Mouse (Mus musculus) MEL (cell line): ENCODE results near the gene Idi1.

Experiments
- CTCF ChIP-seq, 3 experiments: IDR thresholded peaks in 2 of 3; conservative IDR thresholded peaks in 1 of 3; 2 replicates each; pipeline ENCODE4 v1.5.1; 2011 to 2012; ENCODE audit warnings: low read length in 3 of 3, low read depth in 2 of 3, mild to moderate bottlenecking in 2 of 3, improper control_type of control experiment in 1 of 3, inconsistent platforms in 1 of 3, mixed read lengths in 1 of 3, moderate library complexity in 1 of 3; ENCODE audit not compliant: control insufficient read depth in 1 of 3, insufficient read depth in 1 of 3, poor library complexity in 1 of 3, severe bottlenecking in 1 of 3
- ELF1 ChIP-seq: IDR thresholded peaks from 2 replicates; pipeline ENCODE4 v1.6.1; 2014; ENCODE audit warnings: low read depth, mild to moderate bottlenecking, inconsistent platforms, low read length, improper control_type of control experiment, moderate library complexity
- GATA1 ChIP-seq: IDR thresholded peaks from 2 replicates; pipeline ENCODE4 v1.6.1; 2011; ENCODE audit warnings: low read depth, low read length, improper control_type of control experiment
- JUND ChIP-seq: IDR thresholded peaks from 2 replicates; pipeline ENCODE4 v1.6.1; 2011; ENCODE audit warnings: low read depth, mild to moderate bottlenecking, improper control_type of control experiment, low read length
- MAX ChIP-seq: IDR thresholded peaks from 2 replicates; pipeline ENCODE4 v1.6.1; 2011; ENCODE audit warnings: low read length, improper control_type of control experiment
- MXI1 ChIP-seq: IDR thresholded peaks from 2 replicates; pipeline ENCODE4 v1.6.1; 2011; ENCODE audit warnings: mild to moderate bottlenecking, low read depth, low read length, improper control_type of control experiment
- MYB ChIP-seq: IDR thresholded peaks from 2 replicates; pipeline ENCODE4 v1.6.1; 2011; ENCODE audit warnings: mild to moderate bottlenecking, low read depth, low read length, improper control_type of control experiment
- ZC3H11A ChIP-seq: IDR thresholded peaks from 2 replicates; pipeline ENCODE4 v1.6.1; 2012; ENCODE audit warnings: low read depth, mild to moderate bottlenecking, inconsistent platforms, low read length, improper control_type of control experiment

GRCm38 (mm10) chr13:8839111-8839510 lies 46.2 kb upstream of the Idi1 start:
- TF ChIP-seq CTCF (IDR thresholded peaks at IDR 0.05 in 2 of 3, conservative IDR thresholded peaks at IDR 0.05 in 1 of 3; ENCODE audit: control insufficient read depth in 1 of 3, insufficient read depth in 1 of 3, low read depth in 2 of 3, low read length in 3 of 3, poor library complexity in 1 of 3, severe bottlenecking in 1 of 3) = no peak
- no peak for TF ChIP-seq GATA1
- no peak for TF ChIP-seq JUND
- TF ChIP-seq ZC3H11A = no peak
- TF ChIP-seq MYB = no peak
- no peak for TF ChIP-seq MAX
- no peak for TF ChIP-seq ELF1
- TF ChIP-seq MXI1 = no peak
